Mouse (Mus musculus): ENCODE measurements around the gene Atp2b1. TPM values are rescaled to one million over a fixed set of nuclear protein-coding genes. Genes with fewer than 3 reads are reported as not detected.

Atp2b1 gene
- polyA plus RNA-seq, 1 experiment from 2014 or later: 39.2 TPM

GRCm38 (mm10) chr10:99029844-99030243 lies 115.6 kb downstream of the Atp2b1 start:
- DNase-seq (ENCODE audit: low read depth, low spot score): no peak
- POLR2A ChIA-PET: no interaction called here
- no peaks in the 10 kb centered on the region for H3K27me3 ChIP-seq
- in situ Hi-C loops (cut with MboI; ENCODE audit: low pct_unique_long_range_greater_than_20kb): no loop called here
- CTCF ChIA-PET: no interaction called here
- TF ChIP-seq CTCF (IDR thresholded peaks at IDR 0.05): no peak
- no peak for ATAC-seq

DNA sequence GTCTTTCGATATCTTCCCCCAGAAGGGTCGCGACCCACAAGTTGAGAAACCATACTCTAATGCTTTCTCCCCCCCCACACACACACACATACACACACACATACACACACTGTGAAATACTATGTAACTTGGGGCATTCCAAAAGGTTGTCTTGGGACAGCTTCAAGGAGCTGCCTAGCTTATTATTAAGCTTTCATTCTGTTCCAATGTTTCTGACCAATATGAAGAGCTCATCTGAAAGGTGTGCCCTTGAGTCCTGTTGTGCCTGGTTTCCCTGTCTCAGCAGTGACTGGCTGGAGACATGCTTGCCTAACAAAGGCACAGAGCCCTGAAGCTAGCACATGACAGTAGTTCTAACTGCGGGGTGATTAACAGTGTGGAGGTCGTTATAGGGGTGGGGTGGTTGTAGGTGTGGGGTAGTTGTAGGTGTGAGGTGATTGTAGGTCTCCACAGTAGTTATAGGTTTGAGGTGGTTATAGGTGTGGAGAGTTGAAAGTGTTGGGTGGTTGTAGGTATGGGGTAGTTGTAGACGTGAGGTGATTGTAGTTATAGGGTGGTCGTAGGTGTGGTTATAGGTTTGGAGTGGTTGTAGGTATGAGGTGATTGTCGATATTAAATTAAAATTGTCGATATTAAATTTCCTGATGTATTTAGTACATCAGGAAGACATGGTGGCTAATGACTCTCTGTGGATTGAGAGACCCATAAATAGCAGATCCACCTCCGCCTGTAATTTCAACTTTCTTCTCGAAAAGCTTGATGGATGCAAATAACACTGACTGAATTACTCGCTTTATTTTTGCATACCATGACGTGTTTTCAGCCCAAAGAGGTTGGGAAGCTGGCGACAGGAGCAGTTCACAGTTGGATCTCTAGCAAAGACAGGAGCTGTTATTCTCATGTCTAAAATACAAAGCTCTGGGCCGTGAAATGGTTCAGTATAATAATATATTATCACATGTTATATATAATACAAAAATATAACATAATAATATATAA lies 119.9 kb downstream of the Atp2b1 start:
- DNase-seq (ENCODE audit: low read depth, low spot score): no peak
- ChIA-PET POLR2A (interaction anchor here (0.5 kb wide), 1 partner anchor 9 kb away, joined by 3 read pairs; no protein-coding TSS in a partner anchor), CTCF (interaction anchor here (1.2 kb wide), 1 partner anchor 15 kb away, joined by 5 read pairs; no protein-coding TSS in a partner anchor)
- in situ Hi-C loops (cut with MboI; ENCODE audit: low pct_unique_long_range_greater_than_20kb): no loop called here
- no peaks in the 10 kb centered on the region for H3K27me3 ChIP-seq
- ATAC-seq: no peak
- no peak for TF ChIP-seq CTCF (IDR thresholded peaks at IDR 0.05)

- CTCF ChIA-PET: no interaction called here
- no peak for TF ChIP-seq CTCF (IDR thresholded peaks at IDR 0.05)
- no peak for ATAC-seq
- no peaks in the 10 kb centered on the region for H3K27me3 ChIP-seq
- DNase-seq (ENCODE audit: low read depth, low spot score): no peak
- POLR2A ChIA-PET: no interaction called here
- in situ Hi-C loops (cut with MboI; ENCODE audit: low pct_unique_long_range_greater_than_20kb): no loop called here
Measured at GRCm38 (mm10) chr10:99037185-99038065, 123.2 kb downstream of the Atp2b1 start.

- ChIA-PET POLR2A (no interaction called here), CTCF (no interaction called here)
- in situ Hi-C loops (cut with MboI; ENCODE audit: low pct_unique_long_range_greater_than_20kb): no loop called here
- no peaks in the 10 kb centered on the region for H3K27me3 ChIP-seq
- DNase-seq (ENCODE audit: low read depth, low spot score): no peak
- ATAC-seq: no peak
- no peak for TF ChIP-seq CTCF (IDR thresholded peaks at IDR 0.05)
Measured at GRCm38 (mm10) chr10:99038866-99039265, 124.7 kb downstream of the Atp2b1 start.

DNA sequence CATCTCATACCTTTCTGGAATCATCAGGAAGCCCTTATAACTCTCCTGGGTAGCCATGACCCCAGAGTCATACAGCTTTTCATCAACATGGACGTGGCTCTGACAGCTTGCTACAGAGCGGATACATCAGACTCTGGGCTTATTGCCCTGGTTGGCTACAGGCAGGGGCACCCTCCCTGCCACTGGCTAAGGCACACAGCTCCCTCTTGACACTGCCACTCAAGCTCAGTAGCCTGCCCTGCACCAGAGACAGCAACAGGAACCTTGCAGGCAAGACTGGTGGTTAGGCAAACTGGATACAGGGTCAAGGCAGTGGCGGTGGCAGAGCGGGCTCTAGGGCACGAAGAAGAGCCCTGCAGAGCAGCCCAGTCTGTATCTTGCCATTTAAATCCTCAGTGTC lies 126.0 kb downstream of the Atp2b1 start:
- ChIA-PET CTCF (interaction anchor here (0.7 kb wide), 1 partner anchor 545 kb away, joined by 3 read pairs; no protein-coding TSS in a partner anchor), POLR2A (no interaction called here)
- no peak for TF ChIP-seq CTCF (IDR thresholded peaks at IDR 0.05)
- no peaks in the 10 kb centered on the region for H3K27me3 ChIP-seq
- ATAC-seq (no peak), DNase-seq (ENCODE audit: low read depth, low spot score) (no peak)
- in situ Hi-C loops (cut with MboI; ENCODE audit: low pct_unique_long_range_greater_than_20kb): no loop called here

DNA sequence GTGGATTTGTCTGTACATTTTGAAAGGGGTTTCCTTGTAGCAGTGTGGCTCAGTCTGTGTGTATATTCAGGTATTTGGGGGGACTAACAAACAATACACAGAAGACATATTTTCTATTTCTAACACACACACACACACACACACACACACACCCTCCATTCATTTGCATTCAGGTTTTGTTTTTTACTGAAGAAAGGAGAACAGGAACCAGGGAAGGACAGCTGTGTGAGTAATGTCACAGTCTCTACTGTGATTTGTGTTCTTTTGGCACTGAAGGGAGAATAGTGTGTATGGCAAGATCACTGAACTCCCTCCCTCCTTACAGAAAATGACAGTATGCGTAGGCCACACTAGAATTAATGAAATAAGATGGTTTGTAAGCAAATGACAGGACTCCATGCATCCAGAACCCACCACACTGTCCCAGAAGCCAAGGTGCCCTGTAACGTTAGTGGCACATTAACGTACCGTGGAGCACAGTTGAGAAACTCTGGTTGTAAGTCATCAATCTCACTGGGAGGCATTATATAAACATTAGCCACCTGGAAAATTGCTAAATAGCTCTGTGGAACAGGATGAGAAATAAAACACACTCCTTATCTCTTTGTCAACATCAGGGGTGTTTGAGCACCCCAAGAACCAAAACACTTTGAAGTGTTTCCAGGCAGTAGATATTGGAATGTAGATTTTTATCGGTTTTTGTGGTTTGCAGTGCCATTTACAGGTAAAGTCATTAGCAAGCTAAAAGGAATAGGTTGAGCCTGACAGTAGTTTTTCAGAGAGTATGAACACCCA lies 132.7 kb downstream of the Atp2b1 start:
- TF ChIP-seq CTCF (IDR thresholded peaks at IDR 0.05): no peak
- in situ Hi-C loops (cut with MboI; ENCODE audit: low pct_unique_long_range_greater_than_20kb): no loop called here
- no peaks in the 10 kb centered on the region for H3K27me3 ChIP-seq
- ChIA-PET POLR2A (interaction anchor here (0.6 kb wide), 2 partner anchors 39 to 41 kb away, joined by 3 to 5 read pairs; no protein-coding TSS in a partner anchor), CTCF (no interaction called here)
- ATAC-seq (peak; percentile 51), DNase-seq (ENCODE audit: low read depth, low spot score) (peak; percentile 9)

- ATAC-seq (no peak), DNase-seq (ENCODE audit: low read depth, low spot score) (peak; percentile 12)
- no peaks in the 10 kb centered on the region for H3K27me3 ChIP-seq
- ChIA-PET CTCF (no interaction called here), POLR2A (interaction anchor here (0.6 kb wide), 2 partner anchors 40 to 41 kb away, joined by 3 to 5 read pairs; no protein-coding TSS in a partner anchor)
- no peak for TF ChIP-seq CTCF (IDR thresholded peaks at IDR 0.05)
- in situ Hi-C loops (cut with MboI; ENCODE audit: low pct_unique_long_range_greater_than_20kb): no loop called here
Measured at GRCm38 (mm10) chr10:99047551-99047940, 133.3 kb downstream of the Atp2b1 start.

- ChIA-PET CTCF (interaction anchor here (1.0 kb wide), 1 partner anchor 10 kb away, joined by 3 read pairs; no protein-coding TSS in a partner anchor), POLR2A (no interaction called here)
- TF ChIP-seq CTCF (IDR thresholded peaks at IDR 0.05): no peak
- DNase-seq (ENCODE audit: low read depth, low spot score) (no peak), ATAC-seq (no peak)
- no peaks in the 10 kb centered on the region for H3K27me3 ChIP-seq
- in situ Hi-C loops (cut with MboI; ENCODE audit: low pct_unique_long_range_greater_than_20kb): no loop called here
Measured at GRCm38 (mm10) chr10:99050093-99050492, 135.9 kb downstream of the Atp2b1 start.

DNA sequence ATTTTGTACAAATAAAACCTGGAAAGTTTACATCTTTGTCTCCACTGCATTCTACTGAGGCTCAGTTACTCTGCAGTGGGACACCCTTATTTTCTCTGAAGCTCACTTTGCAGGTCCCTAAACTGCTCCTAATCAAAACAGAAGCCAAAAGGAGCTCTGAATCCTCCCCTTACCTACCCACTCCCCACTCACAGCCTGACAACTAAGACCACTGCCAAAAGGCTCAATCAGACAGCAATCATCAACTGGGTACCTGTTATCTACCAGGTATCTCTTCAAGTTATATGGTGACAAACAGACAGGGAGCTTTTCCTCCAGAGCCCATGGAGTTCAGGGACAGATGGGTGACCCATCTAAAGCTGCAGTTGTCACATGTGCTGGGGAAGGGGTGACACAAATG lies 138.9 kb downstream of the Atp2b1 start:
- POLR2A ChIA-PET: interaction anchor here (0.7 kb wide), 1 partner anchor 228 kb away, joined by 4 read pairs; no protein-coding TSS in a partner anchor
- DNase-seq (ENCODE audit: low read depth, low spot score) (no peak), ATAC-seq (no peak)
- in situ Hi-C loops (cut with MboI; ENCODE audit: low pct_unique_long_range_greater_than_20kb): no loop called here
- no peaks in the 10 kb centered on the region for H3K27me3 ChIP-seq
- no peak for TF ChIP-seq CTCF (IDR thresholded peaks at IDR 0.05)
- CTCF ChIA-PET: interaction anchor here (1.2 kb wide), 1 partner anchor 14 kb away, joined by 3 read pairs; no protein-coding TSS in a partner anchor

Measured in Patski (cell line).